Mouse (Mus musculus): ENCODE measurements around the gene Gabbr2. TPM values are rescaled to one million over a fixed set of nuclear protein-coding genes. Genes with fewer than 3 reads are reported as not detected.

The Gabbr2 gene
- polyA plus RNA-seq, 1 experiment = 102 TPM

GRCm38 (mm10) chr4:46870157-46870556, 121.5 kb downstream of the Gabbr2 start:
- no peak for DNase-seq
- WGBS = 76% methylated on average over 6 of the region's 6 CpGs
- Histone ChIP-seq H3K27ac (ENCODE audit: insufficient read depth, low read length) (no peak overlapping the region), H3K4me1 (ENCODE audit: control insufficient read depth, insufficient read depth, low read length) (peaks cover 44% of the 10 kb centered on the region), H3K4me3 (replicated peaks; ENCODE audit: insufficient read depth, low read depth, low read length) (no peak overlapping the region), H3K27me3 (ENCODE audit: control insufficient read depth, insufficient read depth, low read length) (no peaks in the 10 kb centered on the region)
- TF ChIP-seq POLR2A (IDR thresholded peaks at IDR 0.05; ENCODE audit: borderline replicate concordance, insufficient read depth, low read length) = no peak
- TF ChIP-seq CTCF (IDR thresholded peaks at IDR 0.05; ENCODE audit: borderline replicate concordance, insufficient read depth, low read depth, low read length) = no peak

- H3K4me1 ChIP-seq (ENCODE audit: control insufficient read depth, insufficient read depth, low read length) = peaks cover 44% of the 10 kb centered on the region
- no peak overlapping the region for H3K4me3 ChIP-seq (replicated peaks; ENCODE audit: insufficient read depth, low read depth, low read length)
- no peak for TF ChIP-seq POLR2A (IDR thresholded peaks at IDR 0.05; ENCODE audit: borderline replicate concordance, insufficient read depth, low read length)
- no peak for TF ChIP-seq CTCF (IDR thresholded peaks at IDR 0.05; ENCODE audit: borderline replicate concordance, insufficient read depth, low read depth, low read length)
- no peak overlapping the region for H3K27ac ChIP-seq (ENCODE audit: insufficient read depth, low read length)
- H3K27me3 ChIP-seq (ENCODE audit: control insufficient read depth, insufficient read depth, low read length) = no peaks in the 10 kb centered on the region
- no peak for DNase-seq
- 85% methylated on average over 2 of the region's 2 CpGs for WGBS
Measured at GRCm38 (mm10) chr4:46869380-46869779, 122.3 kb downstream of the Gabbr2 start.

DNA sequence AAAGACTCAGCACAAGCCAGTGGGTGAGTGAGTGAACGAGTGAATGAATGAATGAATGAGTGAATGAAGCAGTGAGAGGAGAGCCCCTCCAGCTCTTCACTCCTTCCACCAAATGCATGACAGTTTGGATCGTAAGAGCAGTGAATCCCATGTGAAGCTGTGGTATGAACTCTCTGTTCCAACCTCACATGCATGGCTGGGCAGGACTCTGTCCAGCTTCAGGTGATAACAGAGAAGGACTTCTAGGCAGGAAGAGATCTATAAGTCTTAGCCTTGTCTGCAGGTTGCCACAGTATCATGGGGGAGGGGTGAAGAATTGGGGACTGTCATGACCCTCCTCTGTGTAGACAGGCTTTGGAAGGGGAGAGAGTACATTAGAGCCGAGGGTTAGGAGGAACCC, 122.8 kb downstream of the Gabbr2 start:
- WGBS = 74% methylated on average over 3 of the region's 3 CpGs
- Histone ChIP-seq H3K27me3 (ENCODE audit: control insufficient read depth, insufficient read depth, low read length) (no peaks in the 10 kb centered on the region), H3K27ac (ENCODE audit: insufficient read depth, low read length) (no peak overlapping the region), H3K4me1 (ENCODE audit: control insufficient read depth, insufficient read depth, low read length) (peaks cover 44% of the 10 kb centered on the region), H3K4me3 (replicated peaks; ENCODE audit: insufficient read depth, low read depth, low read length) (no peak overlapping the region)
- no peak for TF ChIP-seq POLR2A (IDR thresholded peaks at IDR 0.05; ENCODE audit: borderline replicate concordance, insufficient read depth, low read length)
- no peak for TF ChIP-seq CTCF (IDR thresholded peaks at IDR 0.05; ENCODE audit: borderline replicate concordance, insufficient read depth, low read depth, low read length)
- DNase-seq = no peak

DNA sequence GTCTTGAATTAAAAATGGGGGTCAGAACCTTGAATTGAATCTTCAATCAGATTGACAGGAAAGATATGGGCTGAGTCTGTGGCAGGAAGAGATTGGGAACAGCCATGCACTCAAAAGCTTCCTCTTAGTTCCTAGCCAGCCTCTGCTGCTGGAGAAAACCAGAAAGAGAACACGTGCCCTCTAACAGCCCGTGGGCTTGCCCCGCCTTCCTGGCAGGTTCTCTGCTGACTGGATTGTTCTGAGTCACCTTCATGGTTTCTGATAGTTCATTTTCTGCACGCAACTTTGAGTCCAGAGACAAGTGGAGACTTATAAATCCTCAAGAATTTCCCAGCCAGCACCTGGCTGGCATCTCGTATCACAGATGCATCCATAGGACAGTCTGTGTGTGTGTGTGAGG, 123.5 kb downstream of the Gabbr2 start:
- Histone ChIP-seq H3K27me3 (ENCODE audit: control insufficient read depth, insufficient read depth, low read length) (no peaks in the 10 kb centered on the region), H3K27ac (ENCODE audit: insufficient read depth, low read length) (no peak overlapping the region), H3K4me3 (replicated peaks; ENCODE audit: insufficient read depth, low read depth, low read length) (no peak overlapping the region), H3K4me1 (ENCODE audit: control insufficient read depth, insufficient read depth, low read length) (peaks cover 44% of the 10 kb centered on the region)
- 65% methylated on average over 5 of the region's 5 CpGs for WGBS
- TF ChIP-seq POLR2A (IDR thresholded peaks at IDR 0.05; ENCODE audit: borderline replicate concordance, insufficient read depth, low read length) = no peak
- TF ChIP-seq CTCF (IDR thresholded peaks at IDR 0.05; ENCODE audit: borderline replicate concordance, insufficient read depth, low read depth, low read length) = no peak
- DNase-seq = no peak

GRCm38 (mm10) chr4:46867779-46868178, 123.9 kb downstream of the Gabbr2 start:
- TF ChIP-seq CTCF (IDR thresholded peaks at IDR 0.05; ENCODE audit: borderline replicate concordance, insufficient read depth, low read depth, low read length) = no peak
- no peak for TF ChIP-seq POLR2A (IDR thresholded peaks at IDR 0.05; ENCODE audit: borderline replicate concordance, insufficient read depth, low read length)
- 83% methylated on average over 10 of the region's 10 CpGs for WGBS

GRCm38 (mm10) chr4:46866070-46866469, 125.6 kb downstream of the Gabbr2 start:
- H3K27me3 ChIP-seq (ENCODE audit: control insufficient read depth, insufficient read depth, low read length) = no peaks in the 10 kb centered on the region
- no peak for DNase-seq
- TF ChIP-seq POLR2A (IDR thresholded peaks at IDR 0.05; ENCODE audit: borderline replicate concordance, insufficient read depth, low read length) (no peak), CTCF (IDR thresholded peaks at IDR 0.05; ENCODE audit: borderline replicate concordance, insufficient read depth, low read depth, low read length) (no peak)
- peaks cover 34% of the 10 kb centered on the region for H3K4me1 ChIP-seq (ENCODE audit: control insufficient read depth, insufficient read depth, low read length)
- H3K4me3 ChIP-seq (replicated peaks; ENCODE audit: insufficient read depth, low read depth, low read length) = no peak overlapping the region
- no peak overlapping the region for H3K27ac ChIP-seq (ENCODE audit: insufficient read depth, low read length)
- 95% methylated on average over 2 of the region's 2 CpGs for WGBS

More at GRCm38 (mm10) chr4:46867779-46868178, 123.9 kb downstream of the Gabbr2 start:
- DNase-seq = no peak
- no peak overlapping the region for H3K27ac ChIP-seq (ENCODE audit: insufficient read depth, low read length)
- H3K27me3 ChIP-seq (ENCODE audit: control insufficient read depth, insufficient read depth, low read length) = no peaks in the 10 kb centered on the region
- H3K4me1 ChIP-seq (ENCODE audit: control insufficient read depth, insufficient read depth, low read length) = peaks cover 44% of the 10 kb centered on the region
- no peak overlapping the region for H3K4me3 ChIP-seq (replicated peaks; ENCODE audit: insufficient read depth, low read depth, low read length)

DNA sequence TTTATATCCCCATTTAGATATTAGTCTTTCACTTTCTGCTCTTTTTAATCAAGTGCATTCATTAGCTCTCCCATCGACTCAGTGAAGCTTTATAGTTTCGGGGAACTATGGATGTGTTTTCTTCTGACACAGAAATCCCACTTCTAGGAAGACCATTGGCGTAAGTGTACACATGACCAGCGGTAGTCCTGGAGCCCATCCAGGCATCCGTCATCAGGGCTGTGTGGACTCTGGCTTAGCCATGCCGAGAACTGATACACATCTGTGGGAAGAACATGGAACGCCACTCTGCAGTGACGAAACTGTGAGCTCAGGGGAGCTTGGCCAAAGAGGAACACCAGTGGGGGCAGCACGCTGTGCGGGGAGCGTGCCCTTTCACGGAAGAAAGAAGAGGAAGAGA, 128.0 kb downstream of the Gabbr2 start:
- DNase-seq = no peak
- no peaks in the 10 kb centered on the region for H3K27me3 ChIP-seq (ENCODE audit: control insufficient read depth, insufficient read depth, low read length)
- H3K4me3 ChIP-seq (replicated peaks; ENCODE audit: insufficient read depth, low read depth, low read length) = no peak overlapping the region
- no peak for TF ChIP-seq POLR2A (IDR thresholded peaks at IDR 0.05; ENCODE audit: borderline replicate concordance, insufficient read depth, low read length)
- no peak for TF ChIP-seq CTCF (IDR thresholded peaks at IDR 0.05; ENCODE audit: borderline replicate concordance, insufficient read depth, low read depth, low read length)
- no peak overlapping the region for H3K27ac ChIP-seq (ENCODE audit: insufficient read depth, low read length)
- WGBS = 66% methylated on average over 12 of the region's 12 CpGs
- peaks cover 33% of the 10 kb centered on the region for H3K4me1 ChIP-seq (ENCODE audit: control insufficient read depth, insufficient read depth, low read length)

DNA sequence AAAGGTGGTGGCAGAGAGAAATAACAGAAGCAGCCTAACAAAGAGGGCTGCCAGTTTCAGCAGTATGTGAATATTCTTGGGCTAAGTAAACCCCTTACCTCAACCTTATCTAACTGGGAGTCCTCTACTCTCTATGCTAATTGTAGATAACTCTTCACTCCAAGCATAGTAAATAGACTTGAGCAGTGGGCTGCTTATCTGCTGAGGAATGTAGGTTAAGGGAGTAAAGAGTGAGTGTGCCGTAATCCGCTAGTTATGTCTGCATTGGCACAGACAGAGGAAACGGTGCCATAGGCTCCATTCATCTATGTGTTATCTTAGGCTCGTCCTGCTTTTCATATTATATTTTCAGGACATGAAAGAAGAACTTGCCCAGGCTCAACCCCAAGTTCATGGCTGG, 129.0 kb downstream of the Gabbr2 start:
- 93% methylated on average over 4 of the region's 4 CpGs for WGBS
- TF ChIP-seq CTCF (IDR thresholded peaks at IDR 0.05; ENCODE audit: borderline replicate concordance, insufficient read depth, low read depth, low read length) (no peak), POLR2A (IDR thresholded peaks at IDR 0.05; ENCODE audit: borderline replicate concordance, insufficient read depth, low read length) (no peak)
- Histone ChIP-seq H3K4me1 (ENCODE audit: control insufficient read depth, insufficient read depth, low read length) (peaks cover 30% of the 10 kb centered on the region), H3K27ac (ENCODE audit: insufficient read depth, low read length) (no peak overlapping the region), H3K4me3 (replicated peaks; ENCODE audit: insufficient read depth, low read depth, low read length) (no peak overlapping the region), H3K27me3 (ENCODE audit: control insufficient read depth, insufficient read depth, low read length) (no peaks in the 10 kb centered on the region)
- no peak for DNase-seq

Data from cerebellum, adult 2 months (tissue).